Mouse (Mus musculus): ENCODE measurements at regions not wholly inside any gene's neighbourhood (a gene's known extent, or its start where the extent isn't known, plus 50 kb on each side); places are given as distances from the start of the nearest gene placed in this dataset.

- TF ChIP-seq CTCF (IDR thresholded peaks at IDR 0.05; ENCODE audit: low read depth) (no peak), EP300 (IDR thresholded peaks at IDR 0.05; ENCODE audit: low read depth) (no peak)
Measured at GRCm38 (mm10) chr12:95133482-95133881, 558.5 kb upstream of the Flrt2 start.

Measured in liver, postnatal 0 days (tissue).